Mouse (Mus musculus) heart, adult 2 months (tissue): ENCODE measurements around the gene Fcor. TPM values are rescaled to one million over a fixed set of nuclear protein-coding genes. Genes with fewer than 3 reads are reported as not detected.

ENCODE experiments used
- DNase-seq, 2 experiments: peaks; one replicate each; pipeline ENCODE4 v3.0.0; 2021
- H3K27ac ChIP-seq: fragments of 200-600 bp; 2 replicates; pipeline ENCODE4 v1.8.1; 2022
- H3K27me3 ChIP-seq: fragments of 200-500 bp; 2 replicates; pipeline ENCODE4 v1.6.1; 2012; ENCODE audit warnings: mild to moderate bottlenecking, low read length, inconsistent platforms, mixed read lengths; ENCODE audit not compliant: control insufficient read depth, insufficient read depth
- H3K36me3 ChIP-seq: fragments of 200-500 bp; 2 replicates; pipeline ENCODE4 v1.6.1; 2012; ENCODE audit warnings: low read length, inconsistent platforms; ENCODE audit not compliant: control insufficient read depth, insufficient read depth
- H3K4me1 ChIP-seq: fragments of 200-500 bp; 2 replicates; pipeline ENCODE4 v1.6.1; 2011; ENCODE audit warnings: low read length; ENCODE audit not compliant: control insufficient read depth, insufficient read depth
- H3K4me3 ChIP-seq: fragments of 200-600 bp; 2 replicates; pipeline ENCODE4 v1.8.1; 2022
- H3K79me2 ChIP-seq: fragments of 200-500 bp; replicated peaks from 2 replicates; pipeline ENCODE4 v1.6.1; 2012; ENCODE audit warnings: mild to moderate bottlenecking, inconsistent platforms, low read length, moderate library complexity, mixed read lengths; ENCODE audit not compliant: control insufficient read depth, insufficient read depth
- H3K9ac ChIP-seq: fragments of 200-500 bp; 2 replicates; pipeline ENCODE4 v1.6.1; 2012; ENCODE audit warnings: low read depth, mild to moderate bottlenecking, control low read depth, inconsistent platforms, low read length, mixed read lengths
- CTCF ChIP-seq: fragments of 200-600 bp; IDR thresholded peaks from 2 replicates; pipeline ENCODE4 v1.8.1; 2022; ENCODE audit warnings: antibody characterized with exemption, mild to moderate bottlenecking, moderate library complexity
- EP300 ChIP-seq: fragments of 200-500 bp; IDR thresholded peaks from 2 replicates; pipeline ENCODE4 v1.6.1; 2011; ENCODE audit warnings: low read depth, low read length, control low read depth; ENCODE audit not compliant: insufficient read depth
- POLR2A ChIP-seq: fragments of 200-500 bp; IDR thresholded peaks from 2 replicates; pipeline ENCODE4 v1.6.1; 2011; ENCODE audit warnings: mild to moderate bottlenecking, low read depth, low read length, control low read depth; ENCODE audit not compliant: insufficient read depth
- WGBS: fragments of 180-500 bp; shearing (Covaris S2); methylation state at CpG from one replicate; pipeline ENCODE4 v1.1.7; 2018; 5-methylcytosine and 5-hydroxymethylcytosine counted together
- intact Hi-C: fragments of 180-260 bp; cut with DNase I; formaldehyde crosslinking; loops from one replicate; pipeline ENCODE4 v1.15.1; 2025
- polyA plus RNA-seq: library from polyadenylated mRNA; depleted of rRNA; stranded (reverse); fragments of >200 nt; gene quantifications from 2 replicates; pipeline ENCODE4 v1.2.3, GENCODE M21; 2012
- total RNA-seq, 2 experiments: library from RNA; stranded (reverse); gene quantifications; 2 replicates each; pipeline ENCODE4 v1.2.3; 2021

Gene Fcor
- total and polyA plus RNA-seq, 3 experiments: 1.0 to 12.9 (median 1.6) TPM

- DNase-seq: no peak
- Histone ChIP-seq H3K4me1 (no peaks in the 10 kb centered on the region), H3K4me3 (no peak overlapping the region), H3K27ac (no peak overlapping the region), H3K9ac (no peak overlapping the region), H3K27me3 (no peaks in the 10 kb centered on the region), H3K79me2 (no peaks in the 10 kb centered on the region), H3K36me3 (no peaks in the 10 kb centered on the region)
- no peak for TF ChIP-seq POLR2A
- no peak for TF ChIP-seq EP300
- WGBS: 65% methylated on average over 11 of the region's 11 CpGs
- intact Hi-C loops: no loop called here
Observed at GRCm38 (mm10) chr8:3654726-3655508, 17.2 kb downstream of the Fcor start.

GRCm38 (mm10) chr8:3652845-3653244, 19.3 kb downstream of the Fcor start:
- no peak overlapping the region for H3K4me3 ChIP-seq
- H3K4me1 ChIP-seq: no peaks in the 10 kb centered on the region
- H3K36me3 ChIP-seq: no peaks in the 10 kb centered on the region
- intact Hi-C loops: no loop called here
- no peak for DNase-seq
- no peaks in the 10 kb centered on the region for H3K27me3 ChIP-seq
- no peak for TF ChIP-seq POLR2A
- no peak for TF ChIP-seq CTCF
- TF ChIP-seq EP300: no peak
- H3K9ac ChIP-seq: no peak overlapping the region
- 52% methylated on average over 3 of the region's 3 CpGs for WGBS
- H3K79me2 ChIP-seq: no peaks in the 10 kb centered on the region
- no peak overlapping the region for H3K27ac ChIP-seq

- no peak for DNase-seq
- 63% methylated on average over 1 of the region's 1 CpGs for WGBS
- H3K4me3 ChIP-seq: no peak overlapping the region
- no peak overlapping the region for H3K9ac ChIP-seq
- H3K27ac ChIP-seq: no peak overlapping the region
- intact Hi-C loops: no loop called here
- TF ChIP-seq EP300 (no peak), POLR2A (no peak), CTCF (no peak)
- H3K36me3 ChIP-seq: no peaks in the 10 kb centered on the region
- H3K27me3 ChIP-seq: no peaks in the 10 kb centered on the region; the same call in 1 of the 2 replicates
- H3K79me2 ChIP-seq: no peaks in the 10 kb centered on the region
- no peaks in the 10 kb centered on the region for H3K4me1 ChIP-seq
Observed at GRCm38 (mm10) chr8:3648990-3649389, 23.2 kb downstream of the Fcor start.

GRCm38 (mm10) chr8:3648268-3648667, 23.9 kb downstream of the Fcor start:
- 56% methylated on average over 2 of the region's 2 CpGs for WGBS
- Histone ChIP-seq H3K4me1 (no peaks in the 10 kb centered on the region), H3K36me3 (no peaks in the 10 kb centered on the region), H3K79me2 (no peaks in the 10 kb centered on the region), H3K9ac (no peak overlapping the region), H3K27me3 (no peaks in the 10 kb centered on the region; the same call in 1 of the 2 replicates), H3K4me3 (no peak overlapping the region), H3K27ac (no peak overlapping the region)
- no peak for TF ChIP-seq POLR2A
- TF ChIP-seq CTCF: no peak
- no peak for TF ChIP-seq EP300
- no peak for DNase-seq
- intact Hi-C loops: no loop called here

GRCm38 (mm10) chr8:3647561-3647960, 24.6 kb downstream of the Fcor start:
- 67% methylated on average over 4 of the region's 4 CpGs for WGBS
- no peak for TF ChIP-seq CTCF
- TF ChIP-seq POLR2A: no peak
- no peak for TF ChIP-seq EP300
- Histone ChIP-seq H3K79me2 (no peaks in the 10 kb centered on the region), H3K27me3 (no peaks in the 10 kb centered on the region; the same call in 1 of the 2 replicates), H3K27ac (no peak overlapping the region), H3K4me1 (no peaks in the 10 kb centered on the region), H3K9ac (no peak overlapping the region), H3K4me3 (no peak overlapping the region), H3K36me3 (no peaks in the 10 kb centered on the region)
- DNase-seq: no peak
- intact Hi-C loops: no loop called here

GRCm38 (mm10) chr8:3646824-3647531, 25.2 kb downstream of the Fcor start:
- no peak overlapping the region for H3K9ac ChIP-seq
- no peaks in the 10 kb centered on the region for H3K36me3 ChIP-seq
- WGBS: 79% methylated on average over 6 of the region's 6 CpGs
- H3K27me3 ChIP-seq: no peaks in the 10 kb centered on the region; the same call in 1 of the 2 replicates
- no peaks in the 10 kb centered on the region for H3K4me1 ChIP-seq
- no peaks in the 10 kb centered on the region for H3K79me2 ChIP-seq
- H3K4me3 ChIP-seq: no peak overlapping the region
- no peak for DNase-seq
- H3K27ac ChIP-seq: no peak overlapping the region
- TF ChIP-seq POLR2A: no peak
- no peak for TF ChIP-seq EP300
- no peak for TF ChIP-seq CTCF
- intact Hi-C loops: no loop called here
